Mouse (Mus musculus) midbrain, embryonic 10.5 days (tissue): ENCODE data around the gene Cpxm2. TPM values are rescaled to one million over a fixed set of nuclear protein-coding genes. Genes with fewer than 3 reads are reported as not detected.

ENCODE experiments used
- DNase-seq: peaks from one replicate; pipeline ENCODE4 v3.0.0-alpha.2; 2017; ENCODE audit warnings: low spot score
- H3K27ac ChIP-seq: fragments of 300-500 bp; sonication (generic); replicated peaks from 2 replicates; pipeline ENCODE4 v1.5.1; 2016; ENCODE audit warnings: mild to moderate bottlenecking
- H3K27me3 ChIP-seq: fragments of 300-500 bp; sonication (generic); 2 replicates; pipeline ENCODE4 v1.6.1; 2016; ENCODE audit warnings: low read depth, mild to moderate bottlenecking; ENCODE audit not compliant: poor library complexity, severe bottlenecking
- H3K36me3 ChIP-seq: fragments of 300-500 bp; sonication (generic); 2 replicates; pipeline ENCODE4 v1.6.1; 2016; ENCODE audit warnings: mild to moderate bottlenecking, moderate library complexity
- H3K4me1 ChIP-seq: fragments of 300-500 bp; sonication (generic); 2 replicates; pipeline ENCODE4 v1.6.1; 2016
- H3K4me3 ChIP-seq: fragments of 300-500 bp; sonication (generic); 2 replicates; pipeline ENCODE4 v1.5.1; 2016; ENCODE audit warnings: mild to moderate bottlenecking, moderate library complexity
- H3K9me3 ChIP-seq: fragments of 300-500 bp; sonication (generic); replicated peaks from 2 replicates; pipeline ENCODE4 v1.6.1; 2016; ENCODE audit warnings: mild to moderate bottlenecking
- WGBS: fragments of 180-500 bp; shearing (Covaris S2); methylation state at CpG from one replicate; pipeline ENCODE4 v1.1.7; 2016; 5-methylcytosine and 5-hydroxymethylcytosine counted together
- polyA plus RNA-seq: library from polyadenylated mRNA; unstranded; fragments of >200 nt; fragmentation: Nextera tagmentation; extraction: Ambion mirVana; gene quantifications from 2 replicates; pipeline ENCODE4 v1.2.1, GENCODE M21; 2016

Cpxm2 gene
- polyA plus RNA-seq, 1 experiment from 2014 or later = 0.94 TPM

GRCm38 (mm10) chr7:131992873-131993272 lies 161.7 kb downstream of the Cpxm2 start:
- DNase-seq = no peak
- 66% methylated on average over 3 of the region's 3 CpGs for WGBS
- Histone ChIP-seq H3K36me3 (no peaks in the 10 kb centered on the region), H3K9me3 (0 out of 2 replicates have a peak, but pooled peaks cover 6% of the 10 kb centered on the region), H3K4me1 (peaks cover 3% of the 10 kb centered on the region; the same call in 1 of the 2 replicates), H3K27me3 (no peaks in the 10 kb centered on the region), H3K4me3 (no peak overlapping the region), H3K27ac (no peak overlapping the region)

- Histone ChIP-seq H3K9me3 (0 out of 2 replicates have a peak, but pooled peaks cover 6% of the 10 kb centered on the region), H3K36me3 (no peaks in the 10 kb centered on the region), H3K27ac (no peak overlapping the region), H3K27me3 (no peaks in the 10 kb centered on the region), H3K4me3 (no peak overlapping the region), H3K4me1 (peaks cover 3% of the 10 kb centered on the region; the same call in 1 of the 2 replicates)
- 66% methylated on average over 1 of the region's 1 CpGs for WGBS
- no peak for DNase-seq
Measured at GRCm38 (mm10) chr7:131992226-131992625, 162.3 kb downstream of the Cpxm2 start.

GRCm38 (mm10) chr7:131989056-131989455 lies 165.5 kb downstream of the Cpxm2 start:
- no peaks in the 10 kb centered on the region for H3K36me3 ChIP-seq
- no peaks in the 10 kb centered on the region for H3K9me3 ChIP-seq
- H3K27me3 ChIP-seq = no peaks in the 10 kb centered on the region
- no peak overlapping the region for H3K4me3 ChIP-seq
- WGBS = 35% methylated on average over 6 of the region's 6 CpGs
- no peak for DNase-seq
- no peak overlapping the region for H3K27ac ChIP-seq
- H3K4me1 ChIP-seq = peaks cover 3% of the 10 kb centered on the region; the same call in 1 of the 2 replicates

Other genes with a start within 250 kb of the Cpxm2 start
- 0.05 TPM in 2 replicates for gene Gpr26, start 188.3 kb downstream of the Cpxm2 start, polyA plus RNA-seq
- 14.2 and 18.7 TPM in 2 replicates for gene Chst15, start 162.5 kb upstream of the Cpxm2 start, polyA plus RNA-seq